Mouse (Mus musculus) spleen, adult 2 months (tissue): ENCODE results near the gene Thtpa.

Experiments used
- CTCF ChIP-seq: fragments of 200-500 bp; IDR thresholded peaks from 2 replicates; pipeline ENCODE4 v1.5.1; 2011; ENCODE audit warnings: mild to moderate bottlenecking, inconsistent platforms; ENCODE audit not compliant: insufficient read depth, insufficient read length, insufficient replicate concordance; ENCODE audit errors: extremely low read depth
- POLR2A ChIP-seq: fragments of 200-500 bp; IDR thresholded peaks from 2 replicates; pipeline ENCODE4 v1.6.1; 2011; ENCODE audit warnings: low read depth, low read length, inconsistent platforms

GRCm38 (mm10) chr14:55096573-55097087 is 2.0 kb downstream of the Thtpa start:
- TF ChIP-seq CTCF (no peak), POLR2A (no peak)
